Mouse (Mus musculus): ENCODE results near the gene Raver1.

- TF ChIP-seq POLR2A (IDR thresholded peaks at IDR 0.05; ENCODE audit: borderline replicate concordance, control insufficient read depth, low read depth, low read length) = 0 out of 2 replicates have a peak, but pooled peaks have one; percentile 55
- peak; percentile 88 for TF ChIP-seq CTCF (IDR thresholded peaks at IDR 0.05; ENCODE audit: control insufficient read depth, insufficient read depth, low read length)
These were observed 62.3 kb downstream of the Raver1 start, which contains the start of gene Icam4 for GRCm38 (mm10) chr9:21029291-21030054.
